Mouse (Mus musculus) limb, embryonic 14.5 days (tissue): ENCODE results near the gene Nav2. TPM values are rescaled to one million over a fixed set of nuclear protein-coding genes. Genes with fewer than 3 reads are reported as not detected.

Experiments used
- ATAC-seq: fragments of 200-750 bp; cut with Nextera tagmentation; 2 replicates; pipeline ENCODE4 v1.8.0; 2017; ENCODE audit warnings: low read depth, moderate number of reproducible peaks, moderate TSS enrichment; ENCODE audit not compliant: low FRiP score
- DNase-seq: peaks from one replicate; pipeline ENCODE4 v3.0.0-alpha.2; 2015; ENCODE audit warnings: low spot score
- H3K27ac ChIP-seq: fragments of 300-500 bp; sonication (generic); replicated peaks from 2 replicates; pipeline ENCODE4 v1.5.1; 2014; ENCODE audit warnings: low read depth, mild to moderate bottlenecking, low read length, moderate library complexity, mixed read lengths
- H3K27me3 ChIP-seq: fragments of 300-500 bp; sonication (generic); 2 replicates; pipeline ENCODE4 v1.6.1; 2014; ENCODE audit warnings: low read length, mixed read lengths; ENCODE audit not compliant: control insufficient read depth, insufficient read depth
- H3K36me3 ChIP-seq: fragments of 300-500 bp; sonication (generic); 2 replicates; pipeline ENCODE4 v1.6.1; 2014; ENCODE audit warnings: mild to moderate bottlenecking, low read length, moderate library complexity, mixed read lengths; ENCODE audit not compliant: control insufficient read depth, insufficient read depth
- H3K4me1 ChIP-seq: fragments of 300-500 bp; sonication (generic); 2 replicates; pipeline ENCODE4 v1.6.1; 2014; ENCODE audit warnings: antibody characterized with exemption, low read length, mixed read lengths; ENCODE audit not compliant: control insufficient read depth, insufficient read depth
- H3K4me2 ChIP-seq: fragments of 300-500 bp; sonication (generic); replicated peaks from 2 replicates; pipeline ENCODE4 v1.6.1; 2014; ENCODE audit warnings: low read depth, mild to moderate bottlenecking, low read length, moderate library complexity; ENCODE audit not compliant: severe bottlenecking
- H3K4me3 ChIP-seq: fragments of 300-500 bp; sonication (generic); replicated peaks from 2 replicates; pipeline ENCODE4 v1.5.1; 2014; ENCODE audit warnings: low read length
- H3K9ac ChIP-seq: fragments of 300-500 bp; sonication (generic); 2 replicates; pipeline ENCODE4 v1.6.1; 2014; ENCODE audit warnings: mild to moderate bottlenecking, low read depth, low read length, moderate library complexity; ENCODE audit not compliant: severe bottlenecking
- H3K9me3 ChIP-seq: fragments of 300-500 bp; sonication (generic); 2 replicates; pipeline ENCODE4 v1.6.1; 2016; ENCODE audit warnings: low read length; ENCODE audit not compliant: control insufficient read depth
- POLR2A ChIP-seq: fragments of 200-500 bp; IDR thresholded peaks from 2 replicates; pipeline ENCODE4 v1.8.0; 2012; ENCODE audit warnings: inconsistent platforms, mild to moderate bottlenecking, moderate library complexity, borderline replicate concordance; ENCODE audit not compliant: insufficient read depth, insufficient read length; ENCODE audit errors: extremely low read depth
- WGBS: fragments of 180-500 bp; shearing (Covaris S2); extraction: QIAGEN DNeasy Blood & Tissue Kit; methylation state at CpG from one replicate; pipeline ENCODE4 v1.1.7; 2014; 5-methylcytosine and 5-hydroxymethylcytosine counted together
- polyA plus RNA-seq, 2 experiments: library from polyadenylated mRNA; depleted of rRNA in 1 of 2; stranded (reverse) in 1 of 2; unstranded in 1 of 2; fragments of >200 nt; fragmentation: Nextera tagmentation in 1 of 2; extraction: Ambion mirVana in 1 of 2; gene quantifications; 2 replicates each; pipeline versions ENCODE4 v1.2.1 to v1.2.3; 2012 to 2014

Nav2 gene
- polyA plus RNA-seq, 2 experiments = 15.8 to 16.8 TPM

GRCm38 (mm10) chr7:49523729-49524128 is 615.2 kb downstream of the Nav2 start:
- H3K9me3 ChIP-seq = no peaks in the 10 kb centered on the region
- H3K4me3 ChIP-seq = peak overlapping the region; percentile 42
- peaks cover 50% of the 10 kb centered on the region for H3K4me1 ChIP-seq
- WGBS = 23% methylated on average over 5 of the region's 5 CpGs
- 0 out of 2 replicates have a peak overlapping the region, but pooled peaks have one; percentile 8 for H3K27ac ChIP-seq
- DNase-seq = no peak
- H3K36me3 ChIP-seq = no peaks in the 10 kb centered on the region
- TF ChIP-seq POLR2A = no peak
- no peaks in the 10 kb centered on the region for H3K27me3 ChIP-seq
- no peak for ATAC-seq
- no peak overlapping the region for H3K9ac ChIP-seq
- peak overlapping the region; percentile 74 for H3K4me2 ChIP-seq

DNA sequence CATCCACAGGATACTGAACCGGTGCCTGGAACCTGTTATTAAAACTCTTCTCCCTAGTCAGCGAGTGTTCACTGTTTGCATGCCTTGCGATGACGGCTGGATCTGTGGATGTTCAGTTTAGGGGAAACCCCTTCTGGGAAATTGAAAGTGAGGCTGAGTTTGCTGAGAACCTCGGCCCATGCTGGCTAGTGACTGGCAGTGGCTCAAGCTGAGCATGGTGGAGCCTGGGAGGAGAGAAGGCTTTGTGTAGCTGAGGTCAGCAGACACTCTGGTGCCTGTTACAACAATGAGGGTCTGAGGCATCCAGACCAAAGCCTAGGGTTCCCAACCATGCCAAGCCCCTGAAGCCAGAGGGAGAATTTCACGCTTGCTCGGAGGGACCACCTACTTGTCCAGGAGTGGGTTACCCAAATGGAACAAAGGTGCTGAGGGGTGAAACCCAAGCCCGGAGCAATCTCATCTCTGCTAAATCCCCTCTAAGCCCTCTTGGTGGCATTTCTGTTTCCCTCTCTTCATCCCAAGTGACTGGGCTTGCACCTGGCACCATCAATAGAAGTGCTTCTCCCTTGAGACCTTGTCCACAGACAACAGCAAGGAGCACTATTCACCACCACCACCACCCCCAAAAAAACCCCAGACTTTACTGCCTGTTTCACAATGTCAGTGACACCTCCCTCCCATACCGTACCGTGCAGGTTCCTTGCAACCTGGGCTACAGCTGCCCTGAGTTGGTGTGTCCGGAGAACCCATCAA is 617.0 kb downstream of the Nav2 start:
- H3K36me3 ChIP-seq = no peaks in the 10 kb centered on the region
- peaks cover 46% of the 10 kb centered on the region for H3K4me1 ChIP-seq
- WGBS = 48% methylated on average over 11 of the region's 11 CpGs
- 0 out of 2 replicates have a peak overlapping the region, but pooled peaks have one; percentile 2 for H3K4me2 ChIP-seq
- no peaks in the 10 kb centered on the region for H3K9me3 ChIP-seq
- no peak overlapping the region for H3K27ac ChIP-seq
- peak overlapping the region; percentile 21; the same call in 1 of the 2 replicates for H3K9ac ChIP-seq
- DNase-seq (no peak), ATAC-seq (no peak)
- TF ChIP-seq POLR2A = no peak
- H3K27me3 ChIP-seq = no peaks in the 10 kb centered on the region
- no peak overlapping the region for H3K4me3 ChIP-seq

- DNase-seq (no peak), ATAC-seq (no peak)
- no peaks in the 10 kb centered on the region for H3K9me3 ChIP-seq
- no peak overlapping the region for H3K9ac ChIP-seq
- H3K4me2 ChIP-seq = no peak overlapping the region
- no peak for TF ChIP-seq POLR2A
- no peaks in the 10 kb centered on the region for H3K27me3 ChIP-seq
- no peaks in the 10 kb centered on the region for H3K36me3 ChIP-seq
- H3K27ac ChIP-seq = no peak overlapping the region
- H3K4me3 ChIP-seq = no peak overlapping the region
- peaks cover 40% of the 10 kb centered on the region for H3K4me1 ChIP-seq
- WGBS = 68% methylated on average over 4 of the region's 4 CpGs
Observed at GRCm38 (mm10) chr7:49526101-49526499, 617.6 kb downstream of the Nav2 start.

DNA sequence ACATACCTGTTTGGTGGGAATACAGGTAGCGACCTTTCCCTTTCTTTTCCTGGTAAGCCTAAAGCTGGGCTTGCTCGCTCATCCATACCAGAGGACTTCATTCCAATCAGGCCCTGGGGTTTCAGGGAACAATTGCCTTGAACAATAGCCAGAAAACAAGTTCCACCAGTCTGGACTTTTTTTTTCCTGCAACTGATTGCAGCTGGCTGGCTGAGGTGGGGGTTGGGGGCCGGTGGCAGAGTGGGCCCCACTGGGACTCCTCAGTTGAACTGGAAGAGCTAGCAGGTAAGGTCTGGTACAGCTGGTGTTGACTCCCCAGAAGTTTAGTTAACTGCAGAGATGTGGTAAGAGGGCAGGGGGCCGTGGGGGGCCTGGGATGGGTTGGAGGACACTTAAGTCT is 619.0 kb downstream of the Nav2 start:
- ATAC-seq = no peak
- TF ChIP-seq POLR2A = no peak
- DNase-seq = no peak

DNA sequence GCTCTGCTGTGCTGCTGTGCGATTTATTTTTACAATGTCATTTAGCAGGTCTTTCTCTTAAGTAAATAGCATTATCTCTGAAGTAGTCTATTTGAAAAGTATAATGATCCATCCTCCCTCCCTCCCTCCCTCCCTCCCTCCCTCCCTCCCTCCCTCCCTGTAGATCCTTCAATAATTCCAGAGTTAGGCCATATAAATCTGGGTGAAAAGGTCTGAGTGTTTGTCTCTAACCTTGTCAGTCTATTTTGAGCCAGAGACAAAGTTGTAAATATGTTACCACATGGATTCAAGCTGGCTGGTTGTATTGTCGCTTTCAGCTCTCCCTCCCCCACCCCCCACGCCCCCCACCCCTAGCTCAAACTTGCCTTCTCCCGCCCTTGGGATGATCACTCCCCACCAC is 619.4 kb downstream of the Nav2 start:
- no peak overlapping the region; the same call in 1 of the 2 replicates for H3K4me2 ChIP-seq
- ATAC-seq = no peak

More for the DNA sequence above, 619.0 kb downstream of the Nav2 start:
- Histone ChIP-seq H3K27me3 (no peaks in the 10 kb centered on the region), H3K27ac (no peak overlapping the region; the same call in 1 of the 2 replicates), H3K4me2 (no peak overlapping the region; the same call in 1 of the 2 replicates), H3K4me1 (peaks cover 28% of the 10 kb centered on the region), H3K36me3 (no peaks in the 10 kb centered on the region), H3K4me3 (no peak overlapping the region), H3K9ac (no peak overlapping the region), H3K9me3 (no peaks in the 10 kb centered on the region)
- WGBS = 19% methylated on average over 4 of the region's 4 CpGs

More for the DNA sequence above, 619.4 kb downstream of the Nav2 start:
- Histone ChIP-seq H3K9ac (no peak overlapping the region), H3K4me3 (no peak overlapping the region), H3K36me3 (no peaks in the 10 kb centered on the region), H3K9me3 (no peaks in the 10 kb centered on the region), H3K27ac (no peak overlapping the region; the same call in 1 of the 2 replicates), H3K4me1 (peaks cover 24% of the 10 kb centered on the region), H3K27me3 (no peaks in the 10 kb centered on the region)
- 4% methylated on average over 4 of the region's 4 CpGs for WGBS
- DNase-seq = no peak
- no peak for TF ChIP-seq POLR2A
